Mouse (Mus musculus): ENCODE results near the gene 4921504E06Rik. TPM values are rescaled to one million over a fixed set of nuclear protein-coding genes. Genes with fewer than 3 reads are reported as not detected.

4921504E06Rik gene
- not detected for total RNA-seq (2023)

GRCm38 (mm10) chr2:19553821-19554592 is at the start of gene 4921504E06Rik:
4921504E06Rik (minus strand) TSS chr2:19553914.

GRCm38 (mm10) chr2:19444931-19445831 is 108.5 kb downstream of the 4921504E06Rik start, which contains the start of gene Ptf1a:
Ptf1a (plus strand) TSS chr2:19445663.

Other genes starting within 250 kb of the 4921504E06Rik start
- gene Msrb2, start 182.5 kb downstream of the 4921504E06Rik start, total RNA-seq (2023): 4.4 TPM
- not detected for gene Ptf1a, start 108.3 kb downstream of the 4921504E06Rik start, total RNA-seq (2023)
- 48.6 TPM for gene Otud1, start 103.8 kb upstream of the 4921504E06Rik start, total RNA-seq (2023)